In genomic region chr4:136159802-136160397, GRCm38 (mm10) we compare ENCODE assay signal across 8 mouse cellular contexts. TPM values are rescaled to one million over a fixed set of nuclear protein-coding genes. Genes with fewer than 3 reads are reported as not detected.
DNase-seq lines count a peak whose midpoint lies in the region; ATAC-seq and TF ChIP-seq lines count a peak whose summit lies in the region.

No protein-coding gene starts in this region.

- TF ChIP-seq EP300 in CH12.LX (IDR thresholded peaks at IDR 0.05; ENCODE audit: low read length), result no peak
- no peak for TF ChIP-seq EP300 in heart, postnatal 0 days (IDR thresholded peaks at IDR 0.05; ENCODE audit: low read depth)
- TF ChIP-seq EP300 in liver, embryonic 14.5 days (IDR thresholded peaks at IDR 0.05; ENCODE audit: low read depth), result no peak

- H3K9me3 ChIP-seq in CH12.LX (replicated peaks; ENCODE audit: low read length), result no peaks in the 10 kb centered on the region
- no peaks in the 10 kb centered on the region for H3K9me3 ChIP-seq in heart, postnatal 0 days (replicated peaks; ENCODE audit: control insufficient read depth, low read length)
- no peaks in the 10 kb centered on the region for H3K9me3 ChIP-seq in liver, embryonic 14.5 days (ENCODE audit: control insufficient read depth, low read length)

- no peaks in the 10 kb centered on the region for H3K36me3 ChIP-seq in CH12.LX (replicated peaks in 1 of 2; ENCODE audit: control insufficient read depth in 1 of 2, insufficient read depth in 1 of 2, low read length in 1 of 2)
- no peaks in the 10 kb centered on the region for H3K36me3 ChIP-seq in heart, postnatal 0 days (replicated peaks; ENCODE audit: control insufficient read depth, insufficient read depth, low read length)
- H3K36me3 ChIP-seq in liver, embryonic 14.5 days (replicated peaks; ENCODE audit: control insufficient read depth, insufficient read depth, low read depth), result no peaks in the 10 kb centered on the region
- no peaks in the 10 kb centered on the region for H3K36me3 ChIP-seq in thymus, adult 2 months (ENCODE audit: control insufficient read depth, insufficient read depth, low read length)

- TF ChIP-seq RAD21 in CH12.LX (IDR thresholded peaks at IDR 0.05; ENCODE audit: low read depth, low read length), result peak; percentile 97

- in situ Hi-C loops in CH12.LX (cut with MboI; ENCODE audit: low pct_ligation_motif_present, low pct_unique_long_range_greater_than_20kb, low sequenced_read_pairs), result loop anchor here (5.0 kb wide), 1 partner anchor 42 kb away; no protein-coding TSS in a partner anchor

- dilution Hi-C loops in CH12.LX (cut with MboI; ENCODE audit: extremely low pct_ligation_motif_present, extremely low pct_unique_long_range_greater_than_20kb, low sequenced_read_pairs), result no loop called here

- no peak overlapping the region for H3K27ac ChIP-seq in CH12.LX (ENCODE audit: insufficient read depth, low read depth)
- no peak overlapping the region for H3K27ac ChIP-seq in heart, postnatal 0 days (ENCODE audit: low read depth)
- no peak overlapping the region for H3K27ac ChIP-seq in liver, embryonic 14.5 days
- H3K27ac ChIP-seq in thymus, adult 2 months (ENCODE audit: control insufficient read depth, insufficient read depth, low read length), result no peak overlapping the region

- no peak overlapping the region for H3K9ac ChIP-seq in CH12.LX (ENCODE audit: insufficient read depth, low read depth)
- H3K9ac ChIP-seq in heart, postnatal 0 days (replicated peaks; ENCODE audit: low read depth, low read length), result no peak overlapping the region
- no peak overlapping the region for H3K9ac ChIP-seq in liver, embryonic 14.5 days (replicated peaks)

- H3K4me2 ChIP-seq in CH12.LX (ENCODE audit: insufficient read depth, low read depth, poor library complexity, severe bottlenecking), result no peak overlapping the region
- no peak overlapping the region for H3K4me2 ChIP-seq in heart, postnatal 0 days (ENCODE audit: low read depth, low read length)
- H3K4me2 ChIP-seq in liver, embryonic 14.5 days (ENCODE audit: low read depth), result no peak overlapping the region

- DNase-seq in CH12.LX (ENCODE audit: extremely low read depth), result peak; percentile 81
- DNase-seq in brain, embryonic 14.5 days (ENCODE audit: low read depth), result peak; percentile 91
- DNase-seq in heart, postnatal 0 days (ENCODE audit: low spot score), result peak; percentile 84
- peak; percentile 78 to 81 for DNase-seq in kidney, postnatal 25 days
- peak in 1 of 3 experiments; percentile 65 for DNase-seq in liver, embryonic 14.5 days (ENCODE audit: low read depth in 3 of 3, low spot score in 3 of 3)
- DNase-seq in neural tube, embryonic 10.5 days (ENCODE audit: extremely low spot score, low spot score), result peak; percentile 91
- DNase-seq in thymus, adult 2 months, result peak; percentile 75

- peaks cover 19% of the 10 kb centered on the region for H3K27me3 ChIP-seq in CH12.LX (replicated peaks)
- no peaks in the 10 kb centered on the region for H3K27me3 ChIP-seq in heart, postnatal 0 days (ENCODE audit: control insufficient read depth, insufficient read depth, low read length)
- H3K27me3 ChIP-seq in liver, embryonic 14.5 days (ENCODE audit: control insufficient read depth, insufficient read depth, low read length), result no peaks in the 10 kb centered on the region
- no peaks in the 10 kb centered on the region for H3K27me3 ChIP-seq in thymus, adult 2 months (ENCODE audit: control insufficient read depth, insufficient read depth, low read length)

- TF ChIP-seq CTCF in CH12.LX (conservative IDR thresholded peaks at IDR 0.05 in 1 of 2, IDR thresholded peaks at IDR 0.05 in 1 of 2; ENCODE audit: low read depth in 2 of 2, low read length in 2 of 2), result peak; percentile 95 to 96
- TF ChIP-seq CTCF in brain, embryonic 14.5 days (IDR thresholded peaks at IDR 0.05; ENCODE audit: borderline replicate concordance, extremely low read depth, insufficient read depth, insufficient read length), result peak; percentile 97
- TF ChIP-seq CTCF in heart, postnatal 0 days (IDR thresholded peaks at IDR 0.05; ENCODE audit: low read depth), result peak; percentile 96
- peak; percentile 98 for TF ChIP-seq CTCF in liver, embryonic 14.5 days (IDR thresholded peaks at IDR 0.05; ENCODE audit: low read depth)
- no peak for TF ChIP-seq CTCF in thymus, adult 2 months (IDR thresholded peaks at IDR 0.05; ENCODE audit: borderline replicate concordance, control insufficient read depth, extremely low read depth, insufficient read depth, low read length, poor library complexity)

- H3K79me2 ChIP-seq in CH12.LX (replicated peaks; ENCODE audit: control insufficient read depth, extremely low read depth, insufficient read depth, poor library complexity, severe bottlenecking), result no peaks in the 10 kb centered on the region

- peak; percentile 75 for ATAC-seq in erythroid progenitor cell, adult 5-6 weeks (replicated peaks; ENCODE audit: low FRiP score, poor library complexity, severe bottlenecking)
- peak; percentile 55; the same call in 1 of the 2 replicates for ATAC-seq in heart, postnatal 0 days (ENCODE audit: insufficient read depth, low read depth)
- peak; percentile 33; the same call in 1 of the 2 replicates for ATAC-seq in liver, embryonic 14.5 days (ENCODE audit: insufficient read depth)

- no peak overlapping the region for H3K4me3 ChIP-seq in CH12.LX (replicated peaks in 1 of 3; ENCODE audit: low read depth in 2 of 3, low read length in 2 of 3, poor library complexity in 1 of 3)
- no peak overlapping the region for H3K4me3 ChIP-seq in heart, postnatal 0 days (ENCODE audit: low read depth, low read length)
- no peak overlapping the region for H3K4me3 ChIP-seq in liver, embryonic 14.5 days (ENCODE audit: insufficient read depth in 1 of 2, low read depth in 2 of 2, low read length in 2 of 2)
- H3K4me3 ChIP-seq in thymus, adult 2 months (ENCODE audit: control insufficient read depth, insufficient read depth, low read length), result no peak overlapping the region

- TF ChIP-seq POLR2A in CH12.LX (IDR thresholded peaks at IDR 0.05; ENCODE audit: low read depth, low read length), result no peak
- TF ChIP-seq POLR2A in brain, embryonic 14.5 days (IDR thresholded peaks at IDR 0.05; ENCODE audit: borderline replicate concordance, extremely low read depth, insufficient read depth, insufficient read length, poor library complexity, severe bottlenecking), result no peak
- TF ChIP-seq POLR2A in thymus, adult 2 months (IDR thresholded peaks at IDR 0.05; ENCODE audit: control insufficient read depth, extremely low read depth, insufficient read depth, low read length, poor library complexity), result no peak

- WGBS in heart, postnatal 0 days, result 12% methylated on average over 5 of the region's 5 CpGs
- 23% methylated on average over 5 of the region's 5 CpGs for WGBS in liver, embryonic 14.5 days (ENCODE audit: insufficient replicate concordance)
- WGBS in thymus, adult 2 months, result 36% methylated on average over 5 of the region's 5 CpGs

- H3K4me1 ChIP-seq in CH12.LX (ENCODE audit: control insufficient read depth in 1 of 2, insufficient read depth in 2 of 2), result peaks cover 0 to 5% of the 10 kb centered on the region in 2 experiments; a peak in 2 of 4 replicates
- no peaks in the 10 kb centered on the region for H3K4me1 ChIP-seq in heart, postnatal 0 days (ENCODE audit: control insufficient read depth, insufficient read depth)
- H3K4me1 ChIP-seq in liver, embryonic 14.5 days (replicated peaks; ENCODE audit: control insufficient read depth in 2 of 2, insufficient read depth in 2 of 2, low read length in 1 of 2), result peaks cover 2 to 3% of the 10 kb centered on the region in 2 experiments; a peak in 1 of 4 replicates
- peaks cover 2% of the 10 kb centered on the region; the same call in 1 of the 2 replicates for H3K4me1 ChIP-seq in thymus, adult 2 months (replicated peaks; ENCODE audit: control insufficient read depth, insufficient read depth, low read length)

RNA-seq across cellular contexts. Expression of gene E2f2, which starts 12.3 kb away (rescaled TPM):
- total RNA-seq in CH12.LX (2012; rRNA removed), result 7.2 and 7.6 TPM in 2 replicates
- 4.4 and 4.9 TPM in 2 replicates for total RNA-seq in CH12.LX (2014; rRNA removed)
- 3.9 and 6.1 TPM in 2 replicates for polyA plus RNA-seq in CH12.LX (2012; ENCODE audit: insufficient read length, low read depth)
- 3.5 and 5.1 TPM in 2 replicates for polyA plus RNA-seq in brain, embryonic 14.5 days (2012; rRNA removed)
- total RNA-seq in erythroid progenitor cell, adult 5-6 weeks (2015; ENCODE audit: low replicate concordance), result 276 and 287 TPM in 2 replicates
- 288 and 298 TPM in 2 replicates for total RNA-seq in erythroid progenitor cell, adult 5-6 weeks (2017; ENCODE audit: low replicate concordance)
- 6.4 and 6.9 TPM in 2 replicates for total RNA-seq in heart, postnatal 0 days (2014; rRNA removed; ENCODE audit: low replicate concordance)
- polyA plus RNA-seq in heart, postnatal 0 days (2015; fragmentation: Nextera tagmentation; extraction: Ambion mirVana), result 2.4 and 2.6 TPM in 2 replicates
- 38.4 and 40.5 TPM in 2 replicates for polyA plus RNA-seq in liver, embryonic 14.5 days (2012; rRNA removed)
- 50.3 and 53.4 TPM in 2 replicates for polyA plus RNA-seq in liver, embryonic 14.5 days (2014; fragmentation: Nextera tagmentation; extraction: Ambion mirVana)
- 164 and 208 TPM in 2 replicates for polyA plus RNA-seq in thymus, adult 2 months (2012; rRNA removed)

RNA-seq across cellular contexts. Expression of gene Id3, which starts 16.6 kb away (rescaled TPM):
- total RNA-seq in CH12.LX (2012; rRNA removed) (41.1 and 85.5 TPM in 2 replicates), CH12.LX (2014; rRNA removed) (96.0 and 116 TPM in 2 replicates)
- 17.6 and 18.3 TPM in 2 replicates for polyA plus RNA-seq in CH12.LX (2012; ENCODE audit: insufficient read length, low read depth)
- polyA plus RNA-seq in brain, embryonic 14.5 days (2012; rRNA removed), result 105 and 107 TPM in 2 replicates
- 14.7 TPM in 1 of 2 replicates, not detected in the other for total RNA-seq in erythroid progenitor cell, adult 5-6 weeks (2015; ENCODE audit: low replicate concordance)
- 2.7 TPM in 1 of 2 replicates, not detected in the other for total RNA-seq in erythroid progenitor cell, adult 5-6 weeks (2017; ENCODE audit: low replicate concordance)
- total RNA-seq in heart, postnatal 0 days (2014; rRNA removed; ENCODE audit: low replicate concordance), result 238 and 259 TPM in 2 replicates
- polyA plus RNA-seq in heart, postnatal 0 days (2015; fragmentation: Nextera tagmentation; extraction: Ambion mirVana), result 169 and 188 TPM in 2 replicates
- polyA plus RNA-seq in liver, embryonic 14.5 days (2012; rRNA removed), result 23.0 and 29.8 TPM in 2 replicates
- polyA plus RNA-seq in liver, embryonic 14.5 days (2014; fragmentation: Nextera tagmentation; extraction: Ambion mirVana), result 33.2 and 33.8 TPM in 2 replicates
- 312 and 357 TPM in 2 replicates for polyA plus RNA-seq in thymus, adult 2 months (2012; rRNA removed)

RNA-seq across cellular contexts. Expression of gene Asap3, which starts 46.3 kb away (rescaled TPM):
- total RNA-seq in CH12.LX (2012; rRNA removed) (0.08 TPM in 2 replicates), CH12.LX (2014; rRNA removed) (not detected in 2 replicates)
- 0.07 TPM in 1 of 2 replicates, not detected in the other for polyA plus RNA-seq in CH12.LX (2012; ENCODE audit: insufficient read length, low read depth)
- 4.2 and 6.2 TPM in 2 replicates for polyA plus RNA-seq in brain, embryonic 14.5 days (2012; rRNA removed)
- not detected in 2 replicates for total RNA-seq in erythroid progenitor cell, adult 5-6 weeks (2015; ENCODE audit: low replicate concordance)
- total RNA-seq in erythroid progenitor cell, adult 5-6 weeks (2017; ENCODE audit: low replicate concordance), result 0.53 and 0.90 TPM in 2 replicates
- total RNA-seq in heart, postnatal 0 days (2014; rRNA removed; ENCODE audit: low replicate concordance), result 2.9 and 3.2 TPM in 2 replicates
- 1.7 and 2.0 TPM in 2 replicates for polyA plus RNA-seq in heart, postnatal 0 days (2015; fragmentation: Nextera tagmentation; extraction: Ambion mirVana)
- polyA plus RNA-seq in liver, embryonic 14.5 days (2012; rRNA removed), result 1.1 and 1.2 TPM in 2 replicates
- 0.66 and 0.85 TPM in 2 replicates for polyA plus RNA-seq in liver, embryonic 14.5 days (2014; fragmentation: Nextera tagmentation; extraction: Ambion mirVana)
- polyA plus RNA-seq in thymus, adult 2 months (2012; rRNA removed), result 4.1 and 4.4 TPM in 2 replicates
